Mouse (Mus musculus) cerebellum, adult 9-10 months (tissue): ENCODE results near the gene Rundc3b.

Source experiments
- DNase-seq: peaks from one replicate; pipeline ENCODE4 v3.0.0; 2022

Rundc3b gene

GRCm38 (mm10) chr5:8487989-8488700, 134.6 kb downstream of the Rundc3b start:
- DNase-seq, result no peak

GRCm38 (mm10) chr5:8456561-8456960, 166.2 kb downstream of the Rundc3b start:
- no peak for DNase-seq

GRCm38 (mm10) chr5:8455565-8455964, 167.2 kb downstream of the Rundc3b start:
- no peak for DNase-seq
